Mouse (Mus musculus): ENCODE data around the gene Hsp90aa1. TPM values are rescaled to one million over a fixed set of nuclear protein-coding genes. Genes with fewer than 3 reads are reported as not detected.
A peak's percentile ranks its signal among the peaks of the same experiment; 100 is the strongest.
"Not testable (repeated sequence)": the region's sequence is repeated elsewhere in the genome, so short reads cannot be mapped to it uniquely, and the experiment has no call there.

Hsp90aa1 gene
- total RNA-seq (2014; fragmentation: Nextera tagmentation), result 1,358 and 1,376 TPM in 2 replicates
- total RNA-seq (2017), result 3,639 and 4,695 TPM in 2 replicates

GRCm38 (mm10) chr12:110702556-110702955, at the start of gene Hsp90aa1:
Hsp90aa1 (minus strand) TSS chr12:110702728.
- ATAC-seq (replicated peaks; ENCODE audit: low FRiP score, low TSS enrichment, poor library complexity, severe bottlenecking), result no peak

DNA sequence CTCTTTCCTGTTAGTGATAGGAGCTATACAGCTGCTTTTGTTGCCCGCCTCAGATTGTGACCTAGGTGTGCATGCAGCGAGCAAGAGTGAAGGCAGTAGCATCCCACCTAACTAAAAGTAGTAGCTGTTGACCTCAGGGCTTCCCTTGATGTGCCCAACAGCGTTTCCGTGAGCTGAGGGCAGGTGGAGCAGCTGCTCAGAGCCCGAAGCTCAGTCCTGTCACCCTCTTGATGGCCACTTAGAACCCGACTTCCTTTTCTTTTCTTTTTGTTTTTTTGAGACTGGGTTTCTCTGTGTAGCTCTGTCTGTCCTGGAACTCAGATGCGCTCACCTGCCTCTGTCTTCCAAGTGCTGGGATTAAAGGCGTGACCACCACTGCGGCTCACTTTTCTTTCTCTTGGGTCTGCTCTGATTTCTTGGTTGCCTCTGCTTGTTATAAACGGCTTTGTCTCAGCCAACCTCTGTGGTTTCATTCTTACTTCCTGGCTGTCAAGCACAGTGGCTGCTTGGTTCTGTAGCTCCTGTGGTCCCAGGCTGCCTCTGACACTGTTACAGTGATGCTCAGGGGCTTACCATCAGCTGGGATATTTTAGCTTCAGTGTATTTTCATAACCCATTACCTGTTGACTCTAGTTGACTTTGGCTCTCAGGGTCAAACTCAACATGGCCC, 48.4 kb upstream of the Hsp90aa1 start:
- no peak for ATAC-seq (replicated peaks; ENCODE audit: low FRiP score, low TSS enrichment, poor library complexity, severe bottlenecking)

- ATAC-seq (replicated peaks; ENCODE audit: low FRiP score, low TSS enrichment, poor library complexity, severe bottlenecking), result 0 out of 2 replicates have a peak, but pooled peaks have one; percentile 31
Measured at GRCm38 (mm10) chr12:110738158-110738921, 35.8 kb upstream of the Hsp90aa1 start.

DNA sequence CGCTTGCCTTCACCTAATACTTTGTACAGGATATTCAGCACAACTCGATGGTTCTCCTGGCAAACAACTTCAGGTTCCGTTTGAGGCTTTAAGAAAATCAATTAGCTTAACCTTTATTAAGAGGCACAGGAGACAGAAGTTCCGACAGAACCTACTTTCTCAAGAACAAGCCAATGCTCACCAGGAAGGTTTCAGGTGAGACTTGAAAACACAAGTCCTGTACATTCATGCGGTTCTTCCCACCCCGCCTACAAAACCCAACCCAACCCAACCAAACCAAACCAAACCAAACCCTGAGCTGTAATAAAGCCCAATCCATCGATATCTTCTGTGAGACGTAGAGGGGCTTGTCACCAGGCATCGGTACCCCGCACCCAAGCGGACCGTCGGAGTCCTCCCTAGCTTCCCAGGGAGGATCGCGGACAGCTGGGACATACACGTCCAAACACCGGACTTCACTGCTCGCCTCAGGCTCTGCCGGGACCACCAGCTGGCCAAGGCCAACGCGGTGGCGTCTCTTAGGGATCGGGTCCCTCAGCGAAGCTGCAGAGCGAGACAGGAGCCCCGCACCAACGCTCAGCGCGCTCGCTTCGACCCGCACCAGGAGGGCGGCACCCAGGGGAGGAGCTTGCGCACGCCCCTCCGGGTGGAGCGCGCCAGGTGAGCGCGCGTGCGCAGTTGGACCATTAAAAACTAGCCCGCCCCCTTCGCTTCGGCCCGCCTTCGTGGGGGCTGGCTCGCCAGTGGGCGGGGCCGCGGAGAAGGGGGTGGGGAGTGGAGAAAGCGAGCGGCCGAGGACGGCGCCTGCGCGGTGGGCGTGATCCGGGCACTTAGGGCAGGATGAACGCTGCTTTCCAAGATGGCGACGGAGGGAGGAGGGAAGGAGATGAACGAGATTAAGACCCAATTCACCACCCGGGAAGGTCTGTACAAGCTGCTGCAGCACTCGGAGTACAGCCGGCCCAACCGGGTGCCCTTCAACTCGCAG, 34.9 kb upstream of the Hsp90aa1 start, which contains the start of gene Wdr20:
Wdr20 (plus strand) TSS at position 775 of the 988 bp plus-strand sequence.
- peak; percentile 90 for ATAC-seq (replicated peaks; ENCODE audit: low FRiP score, low TSS enrichment, poor library complexity, severe bottlenecking)

DNA sequence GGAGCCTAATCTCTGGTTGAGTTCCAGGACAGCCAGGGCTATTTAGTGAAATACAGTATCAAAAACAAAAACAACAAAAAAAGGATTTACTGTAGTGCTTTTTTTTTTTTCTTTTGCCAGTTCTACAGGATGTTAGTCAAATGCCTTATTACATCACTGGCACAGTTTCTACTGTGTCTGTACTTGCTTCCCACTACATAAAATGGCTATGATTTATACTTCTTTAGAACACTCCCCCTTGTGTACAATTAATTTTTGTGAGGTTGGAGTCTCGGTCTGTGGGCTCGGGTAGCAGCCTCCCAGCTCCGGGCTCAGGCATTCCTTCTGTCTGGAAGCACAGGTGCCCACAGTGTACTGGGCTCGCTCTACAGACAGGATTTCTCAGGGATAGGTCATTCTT, 34.1 kb upstream of the Hsp90aa1 start:
- ATAC-seq (replicated peaks; ENCODE audit: low FRiP score, low TSS enrichment, poor library complexity, severe bottlenecking), result no peak

GRCm38 (mm10) chr12:110733254-110733653, 30.7 kb upstream of the Hsp90aa1 start:
- not testable (repeated sequence) for ATAC-seq (replicated peaks; ENCODE audit: low FRiP score, low TSS enrichment, poor library complexity, severe bottlenecking)

DNA sequence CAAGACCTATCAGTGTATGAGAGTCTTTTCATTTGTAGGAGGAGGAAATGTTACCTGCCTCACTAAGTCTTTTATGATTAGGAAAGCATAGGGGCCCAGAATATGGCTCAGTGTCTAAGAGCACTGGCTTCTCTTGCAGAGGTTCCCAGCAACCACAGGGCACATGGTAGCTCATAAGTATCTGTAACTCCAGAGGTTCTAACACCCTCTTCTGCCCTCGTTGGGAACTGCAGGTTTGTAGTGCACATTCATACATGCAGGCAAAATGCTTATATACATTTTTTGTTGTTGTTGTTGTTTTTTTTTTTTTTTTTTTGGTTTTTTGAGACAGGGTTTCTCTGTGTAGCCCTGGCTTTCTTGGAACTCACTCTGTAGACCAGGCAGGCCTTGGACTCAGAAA, 23.9 kb upstream of the Hsp90aa1 start:
- peak; percentile 67; the same call in 1 of the 2 replicates for ATAC-seq (replicated peaks; ENCODE audit: low FRiP score, low TSS enrichment, poor library complexity, severe bottlenecking)

DNA sequence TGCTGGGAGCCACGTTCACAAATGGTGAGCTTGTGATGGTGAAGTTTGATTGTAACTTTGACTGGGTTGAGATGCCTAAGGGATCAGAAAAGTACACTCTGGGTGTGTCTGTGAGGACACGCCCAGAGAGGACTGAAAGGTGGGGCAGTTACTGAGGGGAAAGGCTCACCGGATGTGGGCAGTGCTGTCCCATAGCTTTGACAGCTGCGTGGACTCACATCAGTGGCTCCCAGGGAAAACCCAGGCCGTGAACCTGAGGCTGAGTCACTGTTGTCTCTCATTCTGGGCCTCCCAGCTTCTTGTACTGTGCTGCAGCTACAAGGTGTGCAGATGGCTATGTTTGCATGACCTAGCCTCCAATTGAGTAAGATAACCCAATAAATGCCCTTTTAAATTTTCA, 23.0 kb upstream of the Hsp90aa1 start:
- 0 out of 2 replicates have a peak, but pooled peaks have one; percentile 47 for ATAC-seq (replicated peaks; ENCODE audit: low FRiP score, low TSS enrichment, poor library complexity, severe bottlenecking)

DNA sequence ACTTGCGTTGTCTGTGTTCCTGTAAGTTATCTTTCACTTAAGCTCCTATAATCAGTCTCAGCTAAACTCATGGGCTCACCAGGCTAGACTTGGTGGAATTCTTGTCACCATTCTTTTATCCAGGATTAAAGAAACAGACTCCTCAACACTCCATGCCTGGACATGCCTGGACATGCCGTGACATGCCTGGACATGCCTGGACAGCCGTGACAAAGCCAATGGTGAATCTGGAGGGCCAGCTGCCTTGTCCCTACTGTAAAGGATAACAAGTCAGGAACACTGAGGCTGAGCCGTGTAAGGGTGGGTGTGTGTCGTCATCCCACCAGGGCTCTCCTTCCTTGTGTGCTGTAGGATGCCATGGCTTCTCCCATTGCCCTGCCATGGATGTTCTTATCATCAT, 22.5 kb upstream of the Hsp90aa1 start:
- no peak for ATAC-seq (replicated peaks; ENCODE audit: low FRiP score, low TSS enrichment, poor library complexity, severe bottlenecking)

DNA sequence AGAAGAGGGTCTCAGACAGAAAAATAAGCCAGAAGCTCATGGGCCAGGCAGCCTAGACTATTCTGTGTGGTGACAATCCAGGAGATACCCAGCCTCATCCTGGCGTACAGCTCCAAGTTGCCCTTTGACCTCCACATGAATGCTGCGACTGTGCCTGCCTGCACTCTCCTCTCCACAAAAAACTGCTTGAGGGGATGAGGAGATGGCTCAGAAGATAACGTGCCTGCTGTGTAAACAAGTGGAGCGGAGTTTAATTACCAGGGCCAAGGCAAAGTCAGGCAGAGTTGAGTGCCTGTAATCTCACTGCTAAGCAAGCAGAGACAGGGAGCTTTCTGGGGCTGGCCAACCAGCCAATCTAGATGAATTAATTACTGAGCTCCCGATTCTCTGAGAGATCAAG, 13.5 kb upstream of the Hsp90aa1 start:
- ATAC-seq (replicated peaks; ENCODE audit: low FRiP score, low TSS enrichment, poor library complexity, severe bottlenecking), result no peak

GRCm38 (mm10) chr12:110714215-110714614, 11.7 kb upstream of the Hsp90aa1 start:
- no peak for ATAC-seq (replicated peaks; ENCODE audit: low FRiP score, low TSS enrichment, poor library complexity, severe bottlenecking)

DNA sequence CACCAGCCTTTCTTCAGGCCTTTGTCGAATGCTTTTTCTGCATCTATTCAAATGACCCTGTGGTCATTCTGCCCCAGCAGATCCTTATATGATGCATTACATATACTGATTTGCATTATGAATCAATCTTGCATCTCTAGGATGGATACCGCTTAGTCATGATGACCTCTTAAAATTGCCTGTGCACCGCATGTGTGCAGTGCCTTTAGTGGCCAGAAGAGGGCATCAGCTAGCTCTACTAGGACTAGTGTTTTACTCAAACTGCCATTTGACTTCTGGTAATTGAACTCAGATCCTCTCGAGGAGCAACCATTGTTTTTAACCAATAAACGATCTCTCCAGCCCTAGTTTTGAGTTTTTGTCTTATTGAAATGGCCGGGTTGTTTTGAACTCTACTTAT, 11.3 kb upstream of the Hsp90aa1 start:
- no peak for ATAC-seq (replicated peaks; ENCODE audit: low FRiP score, low TSS enrichment, poor library complexity, severe bottlenecking)

GRCm38 (mm10) chr12:110711270-110711669, 8.7 kb upstream of the Hsp90aa1 start:
- ATAC-seq (replicated peaks; ENCODE audit: low FRiP score, low TSS enrichment, poor library complexity, severe bottlenecking), result no peak

GRCm38 (mm10) chr12:110707451-110707850, 4.9 kb upstream of the Hsp90aa1 start:
- no peak for ATAC-seq (replicated peaks; ENCODE audit: low FRiP score, low TSS enrichment, poor library complexity, severe bottlenecking)

DNA sequence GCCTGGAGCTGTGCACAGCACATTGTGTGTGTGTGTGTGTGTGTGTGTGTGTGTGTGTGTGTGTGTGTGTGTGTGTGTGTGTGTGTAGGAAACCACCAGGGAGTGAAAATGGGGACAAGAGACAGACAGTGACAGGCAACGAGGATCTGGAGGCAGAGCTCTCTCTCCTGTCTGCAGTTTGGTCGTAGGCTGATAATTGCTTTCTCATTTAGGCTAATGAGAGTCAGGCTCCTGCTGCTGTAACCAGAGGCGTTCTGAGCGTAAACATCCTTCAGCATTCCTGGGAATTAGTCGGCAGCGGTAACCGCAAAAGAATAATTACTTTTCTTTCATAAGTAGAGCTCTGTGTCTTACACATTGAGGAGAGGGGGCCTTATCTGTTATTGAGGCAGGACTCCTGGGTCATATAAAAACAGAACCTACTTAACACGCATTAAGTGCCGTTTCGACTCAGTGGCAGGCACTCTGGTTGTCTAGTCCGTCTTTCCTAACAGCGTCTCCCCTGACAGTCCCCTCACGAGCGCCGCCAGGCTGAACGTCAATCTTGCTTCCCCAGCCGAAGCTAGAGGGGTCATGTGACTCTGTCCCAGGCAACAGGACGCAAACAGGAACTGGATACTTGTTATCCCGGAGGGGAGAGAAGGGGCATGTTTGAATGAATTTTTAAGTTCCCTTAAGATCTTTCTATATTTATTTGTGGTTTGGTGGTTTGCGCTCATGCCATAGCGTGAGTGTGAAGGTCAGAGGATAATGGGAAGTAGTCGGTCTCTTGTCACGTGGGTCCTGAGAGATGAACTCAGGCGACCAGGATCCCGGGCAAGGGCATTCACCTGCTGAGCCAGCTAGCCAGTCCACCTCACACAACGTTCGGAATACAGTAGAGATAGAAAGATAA, 4.1 kb upstream of the Hsp90aa1 start:
- peak; percentile 82 for ATAC-seq (replicated peaks; ENCODE audit: low FRiP score, low TSS enrichment, poor library complexity, severe bottlenecking)

GRCm38 (mm10) chr12:110705419-110705818, 2.9 kb upstream of the Hsp90aa1 start:
- ATAC-seq (replicated peaks; ENCODE audit: low FRiP score, low TSS enrichment, poor library complexity, severe bottlenecking), result not testable (repeated sequence)

- ATAC-seq (replicated peaks; ENCODE audit: low FRiP score, low TSS enrichment, poor library complexity, severe bottlenecking), result no peak
Measured at GRCm38 (mm10) chr12:110703682-110704081, 1.2 kb upstream of the Hsp90aa1 start.

DNA sequence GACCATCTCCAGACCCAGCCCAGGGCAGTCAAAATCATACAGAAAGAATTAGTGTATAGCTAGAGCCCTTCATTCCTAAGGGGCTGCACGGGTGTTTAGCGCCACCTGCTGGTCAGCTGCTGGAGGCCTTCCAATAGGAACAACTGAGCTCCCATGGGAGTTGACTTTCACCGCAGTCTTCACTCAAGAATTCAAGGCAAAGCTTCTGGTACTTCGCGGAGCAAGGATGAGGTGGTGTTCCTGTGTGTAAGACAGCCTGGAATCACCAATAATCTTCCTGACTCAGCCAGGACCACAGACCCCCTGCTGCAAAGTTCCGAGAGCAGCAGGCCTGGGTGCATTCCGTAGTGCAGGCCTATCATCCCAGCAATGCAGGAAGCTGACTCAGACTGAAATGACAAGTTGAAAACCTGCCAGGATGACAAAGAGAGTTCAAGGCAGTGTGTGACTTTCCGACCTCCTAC, 512 bp upstream of the Hsp90aa1 start:
- peak; percentile 27; the same call in 1 of the 2 replicates for ATAC-seq (replicated peaks; ENCODE audit: low FRiP score, low TSS enrichment, poor library complexity, severe bottlenecking)
